Mouse (Mus musculus) gastrocnemius, postnatal 14 days (tissue): ENCODE results near the gene Slc36a2. TPM values are rescaled to one million over a fixed set of nuclear protein-coding genes. Genes with fewer than 3 reads are reported as not detected.

ENCODE experiments used
- DNase-seq: peaks from one replicate; pipeline ENCODE4 v3.0.0; 2021; ENCODE audit warnings: mixed read lengths
- intact Hi-C: fragments of 180-260 bp; cut with DNase I; formaldehyde crosslinking; loops from one replicate; pipeline ENCODE4 v1.15.1; 2025; ENCODE audit warnings: low total_unique reads
- long read RNA-seq, 2 experiments: library from polyadenylated mRNA; stranded (forward); transcript quantifications; one replicate each; pipeline ENCODE4 v2.0.0; 2021
- total RNA-seq, 2 experiments: library from RNA; stranded (reverse); gene quantifications; 2 replicates each; pipeline ENCODE4 v1.2.3; 2021

Gene Slc36a2
- 1 to 10 TPM in 1 of 2 experiments, under 1 TPM in 1; 0.66 to 2.4 TPM for total RNA-seq
- long read RNA-seq, experiment 1, partial matches to known transcripts: 0 of 1 reads
- long read RNA-seq, experiment 1, other reads (novel, unspliced or antisense): 0 of 1 reads
- long read RNA-seq, experiment 2, partial matches to known transcripts: 1 of 3 reads
- long read RNA-seq, experiment 2, other reads (novel, unspliced or antisense): 0 of 3 reads

GRCm38 (mm10) chr11:55184733-55185291 is at the start of gene Slc36a2:
TSS of gene Slc36a2 (minus strand) at chr11:55185077.
- DNase-seq: no peak
- intact Hi-C loops: no loop called here

GRCm38 (mm10) chr11:55234288-55234687 is 49.4 kb upstream of the Slc36a2 start:
- intact Hi-C loops: no loop called here
- no peak for DNase-seq

GRCm38 (mm10) chr11:55231034-55231433 is 46.2 kb upstream of the Slc36a2 start:
- intact Hi-C loops: no loop called here
- DNase-seq: no peak

GRCm38 (mm10) chr11:55221306-55221705 is 36.4 kb upstream of the Slc36a2 start:
- intact Hi-C loops: no loop called here
- no peak for DNase-seq

- DNase-seq: no peak
- intact Hi-C loops: no loop called here
Measured at GRCm38 (mm10) chr11:55218473-55218872, 33.6 kb upstream of the Slc36a2 start.

GRCm38 (mm10) chr11:55217880-55218279 is 33.0 kb upstream of the Slc36a2 start:
- no peak for DNase-seq
- intact Hi-C loops: no loop called here

- DNase-seq: no peak
- intact Hi-C loops: no loop called here
Measured at GRCm38 (mm10) chr11:55217418-55217817, 32.5 kb upstream of the Slc36a2 start.

GRCm38 (mm10) chr11:55216830-55217229 is 32.0 kb upstream of the Slc36a2 start:
- intact Hi-C loops: no loop called here
- no peak for DNase-seq

- DNase-seq: no peak
- intact Hi-C loops: no loop called here
Measured at GRCm38 (mm10) chr11:55216061-55216460, 31.2 kb upstream of the Slc36a2 start.

- intact Hi-C loops: loop anchor here (5.0 kb wide), 1 partner anchor 232 kb away; no protein-coding TSS in a partner anchor
- DNase-seq: no peak
Measured at GRCm38 (mm10) chr11:55214978-55215377, 30.1 kb upstream of the Slc36a2 start.

GRCm38 (mm10) chr11:55214161-55214560 is 29.3 kb upstream of the Slc36a2 start:
- intact Hi-C loops: loop anchor here (5.0 kb wide), 1 partner anchor 233 kb away; no protein-coding TSS in a partner anchor
- peak; percentile 25 for DNase-seq

GRCm38 (mm10) chr11:55213518-55213917 is 28.6 kb upstream of the Slc36a2 start:
- intact Hi-C loops: loop anchor here (5.0 kb wide), 1 partner anchor 234 kb away; no protein-coding TSS in a partner anchor
- no peak for DNase-seq

GRCm38 (mm10) chr11:55209626-55210353 is 24.9 kb upstream of the Slc36a2 start:
- no peak for DNase-seq
- intact Hi-C loops: loop anchor here (5.0 kb wide), 1 partner anchor 238 kb away; no protein-coding TSS in a partner anchor

- intact Hi-C loops: no loop called here
- no peak for DNase-seq
Measured at GRCm38 (mm10) chr11:55209032-55209431, 24.2 kb upstream of the Slc36a2 start.

GRCm38 (mm10) chr11:55208001-55208690 is 23.3 kb upstream of the Slc36a2 start:
- intact Hi-C loops: no loop called here

GRCm38 (mm10) chr11:55204602-55205001 is 19.7 kb upstream of the Slc36a2 start:
- intact Hi-C loops: loop anchor here (5.0 kb wide), 2 partner anchors 33 to 48 kb away; no protein-coding TSS in a partner anchor
- DNase-seq: peak; percentile 13

More at GRCm38 (mm10) chr11:55208001-55208690, 23.3 kb upstream of the Slc36a2 start:
- DNase-seq: no peak

- intact Hi-C loops: loop anchor here (5.0 kb wide), 2 partner anchors 33 to 48 kb away; no protein-coding TSS in a partner anchor
- DNase-seq: peak; percentile 97
Measured at GRCm38 (mm10) chr11:55204159-55204596, 19.3 kb upstream of the Slc36a2 start, which contains the start of gene Slc36a1. TSS of gene Slc36a1 (plus strand) at chr11:55204350.

- intact Hi-C loops: no loop called here
- DNase-seq: no peak
Measured at GRCm38 (mm10) chr11:55197740-55198510, 13.0 kb upstream of the Slc36a2 start.

- DNase-seq: no peak
- intact Hi-C loops: no loop called here
Measured at GRCm38 (mm10) chr11:55197086-55197485, 12.2 kb upstream of the Slc36a2 start.
